Mouse (Mus musculus) thymus, adult 2 months (tissue): ENCODE measurements around the gene Pfas.
"Not testable (repeated sequence)": the region's sequence is repeated elsewhere in the genome, so short reads cannot be mapped to it uniquely, and the experiment has no call there.

Experiments used
- CTCF ChIP-seq: fragments of 200-500 bp; IDR thresholded peaks from 2 replicates; pipeline ENCODE4 v1.5.1; 2012; ENCODE audit warnings: mild to moderate bottlenecking, control low read depth, low read length, moderate library complexity, borderline replicate concordance; ENCODE audit not compliant: control insufficient read depth, poor library complexity, insufficient read depth; ENCODE audit errors: extremely low read depth
- POLR2A ChIP-seq: fragments of 200-500 bp; IDR thresholded peaks from 2 replicates; pipeline ENCODE4 v1.6.1; 2012; ENCODE audit warnings: mild to moderate bottlenecking, low read length, control low read depth, moderate library complexity; ENCODE audit not compliant: control insufficient read depth, poor library complexity, insufficient read depth; ENCODE audit errors: extremely low read depth

DNA sequence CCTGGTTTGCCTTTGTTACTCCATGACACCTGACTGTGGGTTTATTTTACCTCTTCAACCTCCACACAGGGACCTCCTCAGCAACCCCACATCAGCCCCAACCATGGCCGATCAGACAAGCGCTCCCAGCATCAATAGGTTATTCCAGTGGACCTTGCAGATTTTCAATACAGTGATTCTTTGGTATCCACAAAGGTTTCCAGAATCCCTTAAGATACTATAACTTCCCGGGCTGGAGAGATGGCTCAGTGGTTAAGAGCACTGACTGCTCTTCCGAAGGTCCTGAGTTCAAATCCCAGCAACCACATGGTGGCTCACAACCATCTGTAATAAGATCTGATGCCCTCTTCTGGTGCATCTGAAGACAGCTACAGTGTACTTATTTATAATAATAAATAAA lies 71.3 kb downstream of the Pfas start:
- not testable (repeated sequence) for TF ChIP-seq CTCF, POLR2A
